Mouse (Mus musculus): ENCODE data around the gene B3galt2. TPM values are rescaled to one million over a fixed set of nuclear protein-coding genes. Genes with fewer than 3 reads are reported as not detected.
"Not testable (repeated sequence)": the region's sequence is repeated elsewhere in the genome, so short reads cannot be mapped to it uniquely, and the experiment has no call there.

The B3galt2 gene
- polyA plus RNA-seq, 1 experiment from 2014 or later, result 2.0 TPM

GRCm38 (mm10) chr1:143646219-143646618 lies 5.8 kb downstream of the B3galt2 start:
- no peak overlapping the region for H3K27ac ChIP-seq
- no peaks in the 10 kb centered on the region for H3K4me1 ChIP-seq
- no peaks in the 10 kb centered on the region for H3K27me3 ChIP-seq (replicated peaks)
- no peaks in the 10 kb centered on the region for H3K9me3 ChIP-seq
- WGBS, result 79% methylated on average over 4 of the region's 4 CpGs
- H3K9ac ChIP-seq, result no peak overlapping the region
- H3K4me3 ChIP-seq, result no peak overlapping the region
- 0 out of 2 replicates have a peak, but pooled peaks cover 3% of the 10 kb centered on the region for H3K36me3 ChIP-seq
- H3K4me2 ChIP-seq (replicated peaks), result no peak overlapping the region
- no peak for ATAC-seq (ENCODE audit: low FRiP score, low read depth)

DNA sequence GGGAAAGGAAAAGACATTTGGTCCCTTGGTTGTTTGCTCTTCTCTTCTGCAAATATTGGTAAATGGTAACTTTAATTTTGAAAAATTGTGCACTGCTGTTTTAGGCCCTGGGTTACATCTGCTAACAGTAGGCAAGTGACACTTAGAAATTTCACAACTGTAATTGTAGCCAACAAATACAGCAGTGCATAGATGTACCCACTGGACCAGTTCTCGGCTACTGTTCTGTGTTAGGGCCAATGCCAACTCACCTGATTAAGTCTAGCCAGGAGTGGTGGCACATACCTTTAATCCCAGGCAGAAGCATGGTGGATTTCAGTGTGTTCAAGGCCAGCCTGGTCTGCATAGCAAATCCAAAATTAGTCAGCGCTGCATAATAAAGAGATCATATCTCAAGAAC lies 9.9 kb downstream of the B3galt2 start:
- ATAC-seq (ENCODE audit: low FRiP score, low read depth), result no peak
- WGBS, result 93% methylated on average over 2 of the region's 2 CpGs

DNA sequence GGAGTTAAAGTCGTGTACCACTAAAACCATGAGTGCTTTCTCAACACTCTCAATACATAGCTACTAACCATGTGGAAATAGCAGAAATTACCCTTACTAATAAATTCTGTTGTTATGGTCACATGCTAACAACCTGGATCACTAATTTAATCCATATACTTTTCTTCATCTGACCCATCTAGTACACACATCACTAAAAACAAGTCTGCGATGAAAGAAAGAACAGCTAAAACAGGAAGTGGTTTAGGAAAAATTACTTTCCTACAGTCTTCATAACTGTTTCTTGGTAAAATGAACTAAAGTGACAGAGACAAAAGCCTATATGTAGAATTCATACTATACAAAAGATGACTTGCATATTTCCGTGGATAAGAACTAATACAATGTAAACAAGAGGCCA lies 13.2 kb downstream of the B3galt2 start:
- H3K9ac ChIP-seq, result no peak overlapping the region
- no peak overlapping the region for H3K4me2 ChIP-seq (replicated peaks)
- H3K4me1 ChIP-seq, result no peaks in the 10 kb centered on the region
- H3K36me3 ChIP-seq, result 0 out of 2 replicates have a peak, but pooled peaks cover 7% of the 10 kb centered on the region
- H3K9me3 ChIP-seq, result no peaks in the 10 kb centered on the region
- no peaks in the 10 kb centered on the region for H3K27me3 ChIP-seq (replicated peaks)
- 90% methylated on average over 3 of the region's 3 CpGs for WGBS
- no peak overlapping the region for H3K27ac ChIP-seq
- no peak overlapping the region for H3K4me3 ChIP-seq
- ATAC-seq (ENCODE audit: low FRiP score, low read depth), result no peak

More for the DNA sequence above, 9.9 kb downstream of the B3galt2 start:
- Histone ChIP-seq H3K36me3 (0 out of 2 replicates have a peak, but pooled peaks cover 7% of the 10 kb centered on the region), H3K4me2 (replicated peaks) (no peak overlapping the region), H3K9me3 (no peaks in the 10 kb centered on the region), H3K4me1 (no peaks in the 10 kb centered on the region), H3K27ac (no peak overlapping the region), H3K9ac (no peak overlapping the region), H3K27me3 (replicated peaks) (no peaks in the 10 kb centered on the region), H3K4me3 (no peak overlapping the region)

DNA sequence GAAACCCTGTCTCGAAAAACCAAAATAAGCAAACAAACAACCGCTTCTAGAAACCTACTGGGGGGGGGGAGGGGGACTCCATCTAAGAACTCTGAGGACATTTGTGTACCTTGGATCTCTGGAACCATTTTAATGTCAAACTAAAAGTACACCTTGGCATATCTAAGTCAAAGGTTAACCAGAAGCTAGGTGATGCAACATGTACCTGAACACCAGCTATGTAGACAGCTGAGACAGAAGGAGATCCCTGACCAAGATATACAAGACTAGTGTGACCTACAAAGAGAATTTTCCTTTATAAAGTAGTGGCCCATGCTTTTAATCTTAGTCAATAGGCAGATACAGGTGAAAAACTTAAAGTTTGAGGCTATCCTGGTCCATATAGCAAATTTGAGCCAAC lies 22.7 kb downstream of the B3galt2 start:
- H3K4me1 ChIP-seq, result no peaks in the 10 kb centered on the region
- 95% methylated on average over 2 of the region's 2 CpGs for WGBS
- no peak for ATAC-seq (ENCODE audit: low FRiP score, low read depth)
- H3K27me3 ChIP-seq (replicated peaks), result no peaks in the 10 kb centered on the region
- no peak overlapping the region for H3K4me3 ChIP-seq
- H3K9ac ChIP-seq, result no peak overlapping the region
- H3K9me3 ChIP-seq, result no peaks in the 10 kb centered on the region
- no peak overlapping the region for H3K4me2 ChIP-seq (replicated peaks)
- no peak overlapping the region for H3K27ac ChIP-seq
- H3K36me3 ChIP-seq, result peaks cover 22% of the 10 kb centered on the region

DNA sequence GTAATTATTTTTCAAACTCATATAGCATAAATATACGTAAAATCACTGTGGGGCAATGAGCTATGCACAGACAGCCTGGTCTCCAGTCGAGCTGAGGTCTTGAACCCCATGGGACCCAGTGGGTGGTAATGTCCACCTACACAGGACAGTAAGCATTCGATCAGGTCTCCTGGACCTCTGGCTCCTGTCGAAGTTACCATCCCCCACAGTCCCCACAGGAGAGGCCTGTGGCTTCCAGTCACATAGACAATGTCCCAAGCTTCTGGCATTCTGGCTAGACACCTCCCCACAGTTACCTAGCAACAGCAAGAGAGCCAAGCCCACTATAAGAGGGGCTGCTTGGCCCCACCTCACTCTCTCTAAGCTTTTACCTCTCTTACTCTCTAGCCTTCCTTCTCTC lies 24.3 kb downstream of the B3galt2 start:
- not testable (repeated sequence) for H3K4me3 ChIP-seq; H3K27ac ChIP-seq; H3K4me2 ChIP-seq (replicated peaks); ATAC-seq (ENCODE audit: low FRiP score, low read depth); H3K27me3 ChIP-seq (replicated peaks); H3K9me3 ChIP-seq; H3K9ac ChIP-seq; H3K4me1 ChIP-seq
- 88% methylated on average over 4 of the region's 4 CpGs for WGBS
- H3K36me3 ChIP-seq, result peaks cover 26% of the 10 kb centered on the region

GRCm38 (mm10) chr1:143675734-143676361 lies 35.4 kb downstream of the B3galt2 start:
- Histone ChIP-seq H3K27me3 (replicated peaks) (no peaks in the 10 kb centered on the region), H3K4me2 (replicated peaks) (no peak overlapping the region), H3K9ac (no peak overlapping the region), H3K27ac (no peak overlapping the region), H3K4me1 (no peaks in the 10 kb centered on the region), H3K4me3 (no peak overlapping the region), H3K9me3 (no peaks in the 10 kb centered on the region), H3K36me3 (peaks cover 15% of the 10 kb centered on the region)
- 92% methylated on average over 4 of the region's 4 CpGs for WGBS
- no peak for ATAC-seq (ENCODE audit: low FRiP score, low read depth)

GRCm38 (mm10) chr1:143681108-143681507 lies 40.6 kb downstream of the B3galt2 start:
- no peak overlapping the region for H3K27ac ChIP-seq
- H3K4me1 ChIP-seq, result no peaks in the 10 kb centered on the region
- H3K4me3 ChIP-seq, result no peak overlapping the region
- H3K9me3 ChIP-seq, result no peaks in the 10 kb centered on the region
- peaks cover 20% of the 10 kb centered on the region for H3K36me3 ChIP-seq
- 97% methylated on average over 5 of the region's 5 CpGs for WGBS
- ATAC-seq (ENCODE audit: low FRiP score, low read depth), result no peak
- H3K4me2 ChIP-seq (replicated peaks), result no peak overlapping the region
- H3K9ac ChIP-seq, result no peak overlapping the region
- no peaks in the 10 kb centered on the region for H3K27me3 ChIP-seq (replicated peaks)

- Histone ChIP-seq H3K36me3 (peaks cover 24% of the 10 kb centered on the region), H3K9me3 (no peaks in the 10 kb centered on the region), H3K27ac (no peak overlapping the region), H3K27me3 (replicated peaks) (no peaks in the 10 kb centered on the region), H3K4me1 (no peaks in the 10 kb centered on the region), H3K4me2 (replicated peaks) (no peak overlapping the region), H3K9ac (no peak overlapping the region), H3K4me3 (no peak overlapping the region)
- 88% methylated on average over 3 of the region's 3 CpGs for WGBS
- no peak for ATAC-seq (ENCODE audit: low FRiP score, low read depth)
Observed at GRCm38 (mm10) chr1:143684849-143685248, 44.4 kb downstream of the B3galt2 start.

DNA sequence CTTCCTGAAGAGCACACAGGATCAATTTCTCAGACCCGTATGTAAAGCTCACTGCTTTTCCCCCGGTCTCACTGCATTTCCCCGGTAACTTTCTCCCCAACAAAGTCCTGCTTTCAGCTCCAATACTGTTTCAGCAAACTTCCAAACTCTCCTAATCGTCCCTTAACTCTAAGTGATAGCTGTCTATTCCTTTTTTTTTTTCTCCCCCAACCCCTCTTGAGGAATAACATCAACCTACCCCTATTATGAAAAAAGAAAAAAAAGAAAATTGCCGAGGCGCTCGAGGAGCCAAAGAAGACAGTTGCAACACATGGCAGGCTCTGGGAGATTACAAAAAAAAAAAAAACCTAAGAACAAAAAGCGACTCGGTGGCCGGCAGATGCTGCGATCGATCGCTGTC lies 61.3 kb downstream of the B3galt2 start:
- no peak for ATAC-seq (ENCODE audit: low FRiP score, low read depth)
- peaks cover 10% of the 10 kb centered on the region for H3K36me3 ChIP-seq
- H3K9me3 ChIP-seq, result no peaks in the 10 kb centered on the region
- H3K4me1 ChIP-seq, result peaks cover 3% of the 10 kb centered on the region; the same call in 1 of the 2 replicates
- H3K27ac ChIP-seq, result no peak overlapping the region
- peak overlapping the region; percentile 71 for H3K4me2 ChIP-seq (replicated peaks)
- peak overlapping the region; percentile 81 for H3K4me3 ChIP-seq
- no peaks in the 10 kb centered on the region for H3K27me3 ChIP-seq (replicated peaks)
- H3K9ac ChIP-seq, result peak overlapping the region; percentile 80
- under 1% methylated on average over 13 of the region's 13 CpGs for WGBS

DNA sequence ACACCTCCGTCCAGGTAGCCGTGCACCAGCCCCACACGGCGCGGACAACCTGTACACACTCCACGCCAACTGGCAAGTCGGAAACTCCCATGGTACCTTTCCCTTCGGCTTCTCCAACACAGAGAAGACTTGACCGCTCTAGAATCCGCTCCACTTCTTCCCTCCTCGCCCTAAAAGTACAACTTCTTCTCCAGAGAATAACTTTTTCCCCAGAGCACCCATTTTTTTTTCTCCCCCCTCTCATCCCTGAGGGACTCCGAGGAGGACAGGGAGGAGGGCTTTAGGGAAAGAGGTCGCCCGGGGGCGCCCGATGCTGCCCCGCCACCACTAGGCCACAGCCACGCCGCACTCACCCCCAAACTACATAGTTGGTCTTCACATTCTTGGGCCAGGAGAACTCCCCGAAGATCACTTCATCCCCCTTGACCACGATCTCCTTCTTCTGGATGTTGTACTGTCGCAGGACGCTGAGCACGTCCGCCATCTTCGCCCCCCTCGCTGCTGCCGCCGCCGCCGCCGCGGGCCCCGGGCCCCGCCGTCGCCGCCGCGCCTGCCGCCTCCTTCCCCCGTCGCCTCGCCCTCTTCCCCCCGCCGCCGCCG lies 61.8 kb downstream of the B3galt2 start:
- Histone ChIP-seq H3K27ac (peak overlapping the region; percentile 86), H3K4me2 (replicated peaks) (peak overlapping the region; percentile 71), H3K4me3 (peak overlapping the region; percentile 81), H3K36me3 (peaks cover 6% of the 10 kb centered on the region), H3K27me3 (replicated peaks) (no peaks in the 10 kb centered on the region), H3K9ac (peak overlapping the region; percentile 80), H3K9me3 (no peaks in the 10 kb centered on the region), H3K4me1 (peaks cover 3% of the 10 kb centered on the region; the same call in 1 of the 2 replicates)
- WGBS, result under 1% methylated on average over 38 of the region's 48 CpGs
- peak; percentile 78 for ATAC-seq (ENCODE audit: low FRiP score, low read depth)

- Histone ChIP-seq H3K4me2 (replicated peaks) (peak within 1 kb of the TSS; percentile 71), H3K36me3 (peaks cover 4% of the 10 kb centered on the region), H3K9me3 (no peaks in the 10 kb centered on the region), H3K4me1 (peaks cover 3% of the 10 kb centered on the region; the same call in 1 of the 2 replicates), H3K4me3 (peak within 1 kb of the TSS; percentile 81), H3K9ac (peak within 1 kb of the TSS; percentile 80), H3K27me3 (replicated peaks) (no peaks in the 10 kb centered on the region), H3K27ac (peak within 1 kb of the TSS; percentile 86)
- WGBS, result under 1% methylated on average over 55 of the region's 74 CpGs
- peak; percentile 100 for ATAC-seq (ENCODE audit: low FRiP score, low read depth)
Observed at GRCm38 (mm10) chr1:143702741-143703262, 62.3 kb downstream of the B3galt2 start, which contains the start of gene Cdc73. Gene Cdc73 (minus strand): TSS chr1:143702893.

All from neural tube, embryonic 12.5 days (tissue).